Mouse (Mus musculus) erythroblast, adult 5-6 weeks (primary cell): Measurements from ENCODE around the gene Tufm. TPM values are rescaled to one million over a fixed set of nuclear protein-coding genes. Genes with fewer than 3 reads are reported as not detected.

Source experiments
- ATAC-seq: replicated peaks from 2 replicates; pipeline ENCODE4 v1.8.0; 2016; ENCODE audit warnings: moderate number of reproducible peaks, mild to moderate bottlenecking, moderate TSS enrichment, inconsistent platforms; ENCODE audit not compliant: poor library complexity, low FRiP score, severe bottlenecking
- total RNA-seq, 2 experiments: library from RNA; stranded (forward) in 1 of 2; stranded (reverse) in 1 of 2; fragments of 150-400 nt in 1 of 2; fragments of 200-764, 138-1000 nt in 1 of 2; gene quantifications; 2 replicates each; pipeline versions ENCODE4 v1.2.3 to v1.2.4; 2015 to 2017; ENCODE audit warnings: low replicate concordance in 2 of 2

The Tufm gene
- total RNA-seq (2015; ENCODE audit: low replicate concordance) (11.3 and 12.5 TPM in 2 replicates), total RNA-seq (2017; ENCODE audit: low replicate concordance) (7.3 and 8.2 TPM in 2 replicates)

GRCm38 (mm10) chr7:126487052-126487483 lies at the start of gene Tufm:
TSS of gene Tufm (plus strand) at chr7:126487361.
- peak; percentile 72 for ATAC-seq

- no peak for ATAC-seq
These were observed 47.0 kb upstream of the Tufm start for GRCm38 (mm10) chr7:126440134-126440533.

- no peak for ATAC-seq
These were observed 43.2 kb upstream of the Tufm start for GRCm38 (mm10) chr7:126443997-126444396.

GRCm38 (mm10) chr7:126444536-126444935 lies 42.6 kb upstream of the Tufm start:
- no peak for ATAC-seq

GRCm38 (mm10) chr7:126445104-126445815 lies 41.9 kb upstream of the Tufm start:
- ATAC-seq = no peak

GRCm38 (mm10) chr7:126446217-126446616 lies 40.9 kb upstream of the Tufm start:
- ATAC-seq = no peak

- no peak for ATAC-seq
These were observed 38.7 kb upstream of the Tufm start for GRCm38 (mm10) chr7:126448481-126448880.

- no peak for ATAC-seq
These were observed 37.2 kb upstream of the Tufm start for GRCm38 (mm10) chr7:126449991-126450390.

GRCm38 (mm10) chr7:126450641-126451040 lies 36.5 kb upstream of the Tufm start:
- ATAC-seq = no peak

GRCm38 (mm10) chr7:126452244-126452643 lies 34.9 kb upstream of the Tufm start:
- ATAC-seq = no peak

GRCm38 (mm10) chr7:126453861-126454260 lies 33.3 kb upstream of the Tufm start:
- ATAC-seq = no peak

- no peak for ATAC-seq
These were observed 31.9 kb upstream of the Tufm start for GRCm38 (mm10) chr7:126455242-126455641.

GRCm38 (mm10) chr7:126456382-126457266 lies 30.5 kb upstream of the Tufm start:
- ATAC-seq = no peak

GRCm38 (mm10) chr7:126458225-126458624 lies 28.9 kb upstream of the Tufm start:
- no peak for ATAC-seq

GRCm38 (mm10) chr7:126458844-126459618 lies 28.1 kb upstream of the Tufm start:
- ATAC-seq = no peak

GRCm38 (mm10) chr7:126460623-126461399 lies 26.4 kb upstream of the Tufm start:
- no peak for ATAC-seq

GRCm38 (mm10) chr7:126461626-126462025 lies 25.5 kb upstream of the Tufm start:
- no peak for ATAC-seq

GRCm38 (mm10) chr7:126463004-126463403 lies 24.2 kb upstream of the Tufm start, which contains the start of gene Atp2a1:
TSS of gene Atp2a1 (minus strand) at chr7:126463108.
- ATAC-seq = no peak

- ATAC-seq = no peak
These were observed 23.6 kb upstream of the Tufm start for GRCm38 (mm10) chr7:126463547-126463946.
